Mouse (Mus musculus): ENCODE measurements around the gene Trappc4.
A peak's percentile ranks its signal among the peaks of the same experiment; 100 is the strongest.
"Not testable (repeated sequence)": the region's sequence is repeated elsewhere in the genome, so short reads cannot be mapped to it uniquely, and the experiment has no call there.

Gene Trappc4

GRCm38 (mm10) chr9:44407752-44408097 lies 325 bp upstream of the Trappc4 start:
- no peak for DNase-seq (ENCODE audit: low spot score)

DNA sequence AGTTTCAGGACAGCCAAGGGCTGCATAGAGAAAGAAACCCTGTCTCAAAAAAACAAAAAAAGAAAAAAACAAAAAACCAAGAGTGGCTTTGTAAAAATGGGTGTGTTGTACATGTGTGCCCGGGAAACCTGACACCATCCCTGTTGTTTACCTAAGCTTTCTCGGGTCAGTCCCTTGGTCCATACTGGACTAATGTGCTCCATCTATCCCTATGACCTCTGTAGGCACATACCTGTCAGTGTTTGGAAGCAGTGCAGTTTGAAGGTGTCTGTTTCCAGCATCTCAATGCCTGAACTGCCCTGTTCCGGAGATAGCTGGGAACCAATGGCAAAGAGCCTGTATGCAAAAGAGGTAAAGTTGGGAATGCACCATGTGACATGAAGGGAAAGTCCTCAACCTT lies 2.4 kb downstream of the Trappc4 start:
- no peak for DNase-seq (ENCODE audit: low spot score)

DNA sequence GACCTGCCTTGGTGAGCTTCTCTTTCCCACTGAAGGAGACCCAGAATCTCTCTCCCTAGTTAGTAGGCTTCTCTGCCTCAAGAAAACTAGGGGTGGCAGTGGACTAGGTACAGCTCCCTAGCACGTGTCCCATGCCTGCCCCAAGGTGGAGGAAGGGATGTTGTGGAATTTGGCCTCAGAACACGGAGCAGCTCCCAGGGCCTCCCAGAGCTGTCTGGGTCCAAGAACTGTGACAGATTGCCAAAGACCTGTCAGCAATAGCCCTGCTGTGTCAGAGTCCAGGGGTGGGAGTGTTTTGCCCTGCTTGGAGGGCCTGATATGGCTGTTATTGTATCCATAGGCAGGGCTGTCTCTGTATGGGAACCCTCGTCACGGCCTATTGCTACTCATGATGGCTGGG lies 6.3 kb downstream of the Trappc4 start:
- no peak for DNase-seq (ENCODE audit: low spot score)

- DNase-seq (ENCODE audit: low spot score), result no peak
These were observed 7.6 kb downstream of the Trappc4 start for GRCm38 (mm10) chr9:44399795-44400114.

GRCm38 (mm10) chr9:44399114-44399794 lies 8.1 kb downstream of the Trappc4 start:
- no peak for DNase-seq (ENCODE audit: low spot score)

DNA sequence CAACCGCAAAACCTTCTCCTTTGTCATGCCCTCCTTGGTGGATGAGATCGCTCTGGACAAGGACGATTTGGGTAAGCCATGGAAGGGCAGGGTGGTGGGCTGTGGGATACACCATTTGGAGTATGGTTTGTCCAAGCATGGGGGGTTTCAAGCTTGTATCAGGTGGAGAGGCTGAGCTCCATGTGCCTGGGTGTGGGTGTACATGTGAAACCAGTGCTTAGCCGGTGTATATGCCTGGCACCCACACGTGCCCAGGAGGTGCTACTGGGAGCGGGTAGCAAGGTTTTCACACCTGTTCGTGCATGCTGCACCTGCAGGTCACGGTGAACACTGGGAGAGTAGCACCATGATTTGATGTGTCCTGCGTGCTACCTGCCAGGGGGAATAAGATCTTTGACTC lies 8.8 kb downstream of the Trappc4 start:
- no peak for DNase-seq (ENCODE audit: low spot score)

DNA sequence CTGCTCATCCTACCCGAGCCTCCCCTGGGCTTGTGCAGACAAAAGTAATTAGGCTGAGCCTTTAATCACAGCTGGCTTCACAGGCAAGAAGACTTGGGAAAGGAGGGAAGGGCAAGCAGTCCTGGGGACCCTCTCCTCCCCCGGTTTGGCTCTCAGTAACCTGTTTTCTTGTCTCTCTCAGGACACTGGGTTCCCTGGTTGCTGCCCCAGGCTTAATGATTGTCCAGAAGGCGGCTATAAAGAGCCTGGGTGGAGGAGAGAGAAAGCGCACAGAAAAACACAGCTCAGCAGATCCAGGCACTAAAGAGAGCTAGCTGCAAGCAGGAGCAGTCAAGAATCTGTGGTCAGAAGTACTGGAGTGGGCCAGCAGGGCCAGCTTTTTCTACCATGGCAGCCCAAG lies 9.3 kb downstream of the Trappc4 start:
- no peak for DNase-seq (ENCODE audit: low spot score)

DNA sequence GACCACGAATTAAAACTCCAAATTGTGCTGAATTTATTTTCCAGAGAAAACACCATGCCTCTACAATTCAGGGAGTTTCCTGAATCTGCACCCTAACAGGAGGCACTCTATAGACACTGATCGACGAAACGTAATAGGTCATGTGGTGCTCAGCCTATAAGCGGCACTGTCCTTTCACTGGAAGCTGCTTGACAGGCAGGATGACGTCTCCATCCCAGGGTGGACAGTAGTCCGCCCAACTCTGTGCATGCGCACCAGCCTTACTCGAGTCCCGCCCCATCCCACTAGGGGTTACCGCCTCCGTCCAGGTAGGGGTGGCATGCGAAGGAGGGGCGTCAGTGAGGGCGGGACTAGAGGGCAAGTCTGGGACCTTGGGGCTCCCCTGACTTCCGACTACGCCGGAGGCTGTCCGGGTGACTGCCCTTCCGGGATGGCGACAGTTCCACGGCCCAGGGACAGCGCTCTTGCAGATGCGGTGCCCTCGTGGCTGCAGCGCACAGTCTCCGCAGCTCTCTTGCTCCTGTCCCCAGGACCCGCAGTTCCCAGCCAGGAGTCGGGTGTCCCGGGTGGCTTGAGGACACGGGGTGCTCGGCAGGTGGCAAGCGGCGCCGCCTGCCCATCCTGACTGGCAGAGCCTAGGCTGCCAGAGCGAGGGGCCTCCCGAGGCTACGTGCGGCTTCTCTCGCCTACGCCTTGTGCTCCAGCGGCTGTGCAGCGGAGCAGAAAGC lies 10.6 kb downstream of the Trappc4 start, which contains the start of gene Slc37a4:
Gene Slc37a4, plus strand, starts transcription at position 169 of the 728 bp plus-strand sequence.
- DNase-seq (ENCODE audit: low spot score), result peak; percentile 88

- DNase-seq (ENCODE audit: low spot score), result no peak
These were observed 15.9 kb downstream of the Trappc4 start for GRCm38 (mm10) chr9:44391466-44391865.

DNA sequence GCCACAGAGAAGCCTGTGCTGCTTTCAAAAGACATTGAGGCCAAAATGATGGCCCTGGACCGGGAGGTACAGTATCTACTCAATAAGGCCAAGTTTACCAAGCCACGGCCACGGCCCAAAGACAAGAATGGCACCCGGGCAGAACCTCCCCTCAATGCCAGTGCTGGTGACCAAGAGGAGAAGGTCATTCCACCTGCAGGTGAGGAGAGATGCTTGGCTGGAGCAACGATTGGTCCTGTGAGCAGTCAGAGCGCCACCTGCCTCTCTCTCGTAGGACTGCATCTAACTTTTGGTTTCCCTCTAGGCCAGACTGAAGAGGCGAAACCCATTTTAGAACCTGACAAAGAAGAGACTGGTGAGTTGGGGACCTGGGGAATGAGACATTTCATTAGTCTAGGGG lies 18.1 kb downstream of the Trappc4 start:
- DNase-seq (ENCODE audit: low spot score), result no peak

GRCm38 (mm10) chr9:44387221-44387620 lies 20.2 kb downstream of the Trappc4 start:
- DNase-seq (ENCODE audit: low spot score), result no peak

DNA sequence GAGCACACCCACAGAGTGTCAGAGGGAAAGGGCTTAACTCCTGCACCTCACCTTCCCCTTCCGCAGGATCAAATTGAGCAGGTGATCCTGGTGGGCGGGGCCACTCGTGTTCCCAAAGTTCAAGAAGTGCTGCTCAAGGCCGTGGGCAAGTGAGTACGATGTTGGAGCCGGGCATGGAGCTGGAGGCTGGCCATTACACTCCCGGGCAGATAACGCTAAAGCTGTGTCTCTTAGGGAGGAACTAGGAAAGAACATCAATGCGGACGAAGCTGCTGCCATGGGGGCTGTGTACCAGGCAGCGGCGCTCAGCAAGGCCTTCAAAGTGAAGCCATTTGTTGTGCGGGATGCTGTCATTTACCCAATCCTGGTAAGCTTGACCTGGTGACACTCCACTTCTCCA lies 22.8 kb downstream of the Trappc4 start:
- DNase-seq (ENCODE audit: low spot score), result no peak

DNA sequence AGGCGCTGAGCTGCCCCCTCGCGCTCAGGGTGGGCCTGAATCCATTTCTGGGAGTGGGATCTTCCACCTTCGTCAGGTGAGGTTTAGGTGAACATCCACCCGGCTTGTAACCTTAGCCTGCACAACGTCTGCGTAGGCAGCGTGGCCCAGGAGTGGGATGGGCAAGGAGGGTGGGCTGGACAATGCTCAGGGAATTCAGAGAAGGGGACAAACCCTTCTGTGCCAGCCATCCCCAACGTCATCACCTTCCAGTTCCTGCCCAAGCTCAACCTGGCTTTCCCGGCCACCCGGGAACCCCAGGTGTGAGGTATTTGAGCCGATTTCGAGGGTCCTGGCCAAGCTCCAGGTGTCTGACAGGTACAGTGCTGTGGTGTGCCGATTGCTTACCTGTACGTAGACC lies 27.5 kb downstream of the Trappc4 start:
- no peak for DNase-seq (ENCODE audit: low spot score)

DNA sequence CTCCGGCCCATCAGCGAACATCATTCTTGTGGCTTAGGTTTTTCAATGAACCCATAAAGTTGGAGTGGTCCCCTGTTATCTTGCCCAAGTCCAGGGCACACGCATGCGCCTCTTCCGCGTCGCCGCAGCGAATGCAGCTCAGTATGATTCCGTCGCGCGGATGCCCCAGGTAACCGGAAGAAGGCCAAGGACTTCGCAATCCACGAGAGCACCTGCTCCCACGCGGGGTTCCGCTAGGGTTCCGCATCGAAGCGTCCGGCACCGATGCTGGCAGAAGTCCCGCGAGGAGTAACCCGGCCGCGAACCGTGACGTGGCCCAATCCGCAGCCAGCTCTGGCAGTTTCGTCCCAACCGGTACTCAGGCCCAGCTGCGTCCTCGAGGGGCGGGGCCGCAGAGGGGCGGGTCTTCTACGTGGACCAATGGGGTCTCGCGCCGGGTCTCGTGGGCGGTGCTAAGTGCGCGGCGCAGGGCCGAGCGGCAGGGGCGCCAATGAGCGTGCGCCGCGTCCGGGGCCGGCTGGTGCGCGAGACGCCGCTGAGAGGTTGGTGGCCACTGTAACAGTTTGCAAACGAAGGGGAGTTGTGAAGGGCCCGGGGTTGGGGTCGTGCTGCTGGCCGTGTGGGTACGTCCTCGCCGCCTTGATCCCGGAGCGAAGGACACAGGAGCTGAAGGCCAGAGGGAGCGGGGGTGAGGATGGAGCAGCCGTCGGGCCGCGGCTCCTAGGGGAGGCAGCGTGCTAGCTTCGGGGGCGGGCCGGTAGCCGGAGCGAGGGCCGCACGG lies 28.2 kb downstream of the Trappc4 start, which contains the start of gene Hyou1:
Gene Hyou1, plus strand, starts transcription at position 437 of the 781 bp plus-strand sequence.
- DNase-seq (ENCODE audit: low spot score), result peak; percentile 97

GRCm38 (mm10) chr9:44378153-44378730 lies 29.2 kb downstream of the Trappc4 start:
- no peak for DNase-seq (ENCODE audit: low spot score)

DNA sequence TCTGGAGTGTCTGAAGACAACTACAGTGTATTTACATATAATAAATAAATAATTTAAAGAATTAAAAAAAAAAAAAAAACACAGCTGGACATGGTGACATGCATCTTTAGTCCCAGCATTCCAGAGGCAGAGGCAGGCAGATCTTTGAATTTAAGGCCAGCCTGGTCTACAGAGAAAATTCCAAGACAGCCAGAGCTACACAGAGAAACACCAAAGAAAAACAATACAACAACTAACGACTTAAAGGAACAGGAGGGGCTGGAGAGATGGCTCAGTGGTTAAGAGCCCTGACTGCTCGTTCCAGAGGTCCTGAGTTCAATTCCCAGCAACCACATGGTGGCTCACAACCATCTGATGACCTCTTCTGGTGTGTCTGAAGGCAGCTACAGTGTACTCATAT lies 30.1 kb downstream of the Trappc4 start:
- not testable (repeated sequence) for DNase-seq (ENCODE audit: low spot score)

DNA sequence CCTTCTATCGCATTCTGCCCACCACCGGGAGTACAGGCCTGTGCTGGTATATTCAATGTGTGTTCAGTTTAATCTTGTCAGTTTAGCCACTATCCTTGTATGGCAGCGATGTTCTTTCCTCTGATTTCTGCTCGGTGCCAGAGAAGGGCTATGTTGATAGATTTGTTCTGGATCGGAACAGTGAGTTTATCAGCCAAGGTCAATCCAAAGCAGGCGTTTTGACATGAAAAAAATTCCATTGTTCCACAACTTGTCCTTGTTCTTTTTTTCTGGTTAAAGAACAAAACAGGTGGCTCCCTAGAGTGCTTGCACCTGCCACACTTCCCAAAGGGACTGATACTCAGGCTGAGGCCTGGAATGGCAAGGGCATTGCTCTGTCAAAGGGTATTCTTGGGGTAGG lies 31.3 kb downstream of the Trappc4 start:
- no peak for DNase-seq (ENCODE audit: low spot score)

- DNase-seq (ENCODE audit: low spot score), result no peak
These were observed 34.0 kb downstream of the Trappc4 start for GRCm38 (mm10) chr9:44373386-44373785.

GRCm38 (mm10) chr9:44364480-44364879 lies 42.9 kb downstream of the Trappc4 start:
- no peak for DNase-seq (ENCODE audit: low spot score)

- DNase-seq (ENCODE audit: low spot score), result not testable (repeated sequence)
These were observed 45.5 kb downstream of the Trappc4 start for GRCm38 (mm10) chr9:44361931-44362330.

GRCm38 (mm10) chr9:44361190-44361917 lies 46.0 kb downstream of the Trappc4 start, which contains the start of gene Vps11:
TSS of gene Vps11 (minus strand) at chr9:44361670.
- peak; percentile 81 for DNase-seq (ENCODE audit: low spot score)

DNA sequence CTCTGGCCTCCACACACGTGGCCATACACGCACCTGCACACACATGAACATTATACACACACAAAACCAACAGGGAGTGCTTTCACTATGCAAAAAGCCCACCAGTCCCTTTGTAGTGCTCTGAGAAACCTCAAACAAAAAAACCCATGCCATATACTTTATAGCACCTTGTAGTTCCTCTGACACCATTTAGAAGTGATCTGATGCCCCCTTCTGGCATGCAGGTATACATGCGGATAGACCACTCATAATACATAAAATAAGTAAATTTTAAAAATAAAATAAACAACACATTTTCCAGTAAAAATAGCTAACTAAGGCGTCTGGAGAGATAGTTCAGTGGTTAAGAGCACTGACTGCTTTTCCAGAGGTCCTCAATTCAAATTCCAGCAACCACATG lies 50.2 kb downstream of the Trappc4 start:
- DNase-seq (ENCODE audit: low spot score), result no peak
